Mouse (Mus musculus) kidney, postnatal 0 days (tissue): ENCODE results near the gene Armc10. TPM values are rescaled to one million over a fixed set of nuclear protein-coding genes. Genes with fewer than 3 reads are reported as not detected.
"Not testable (repeated sequence)": the region's sequence is repeated elsewhere in the genome, so short reads cannot be mapped to it uniquely, and the experiment has no call there.

ENCODE experiments used
- ATAC-seq: fragments of 200-750 bp; cut with Nextera tagmentation; replicated peaks from 2 replicates; pipeline ENCODE4 v1.8.0; 2017; ENCODE audit warnings: low read depth, moderate number of reproducible peaks, moderate TSS enrichment, moderate library complexity; ENCODE audit not compliant: low FRiP score
- DNase-seq: peaks from one replicate; pipeline ENCODE4 v3.0.0-alpha.2; 2016; ENCODE audit warnings: low spot score
- H3K27ac ChIP-seq: fragments of 300-500 bp; sonication (generic); 2 replicates; pipeline ENCODE4 v1.5.1; 2014; ENCODE audit warnings: mild to moderate bottlenecking
- H3K27me3 ChIP-seq: fragments of 300-500 bp; sonication (generic); 2 replicates; pipeline ENCODE4 v1.6.1; 2014; ENCODE audit warnings: low read length, mixed read lengths; ENCODE audit not compliant: insufficient read depth
- H3K36me3 ChIP-seq: fragments of 300-500 bp; sonication (generic); 2 replicates; pipeline ENCODE4 v1.6.1; 2014; ENCODE audit warnings: low read length, mixed read lengths; ENCODE audit not compliant: insufficient read depth
- H3K4me1 ChIP-seq: fragments of 300-500 bp; sonication (generic); replicated peaks from 2 replicates; pipeline ENCODE4 v1.6.1; 2014; ENCODE audit warnings: antibody characterized with exemption, low read length, mixed read lengths; ENCODE audit not compliant: insufficient read depth
- H3K4me2 ChIP-seq: fragments of 300-500 bp; sonication (generic); 2 replicates; pipeline ENCODE4 v1.6.1; 2014; ENCODE audit warnings: mild to moderate bottlenecking, low read length, moderate library complexity, mixed read lengths
- H3K4me3 ChIP-seq: fragments of 300-500 bp; sonication (generic); replicated peaks from 2 replicates; pipeline ENCODE4 v1.5.1; 2014; ENCODE audit warnings: low read depth, low read length
- H3K9ac ChIP-seq: fragments of 300-500 bp; sonication (generic); 2 replicates; pipeline ENCODE4 v1.6.1; 2014; ENCODE audit warnings: low read depth, low read length
- H3K9me3 ChIP-seq: fragments of 300-500 bp; sonication (generic); replicated peaks from 2 replicates; pipeline ENCODE4 v1.6.1; 2016; ENCODE audit warnings: low read length, inconsistent platforms, mixed read lengths
- CTCF ChIP-seq: IDR thresholded peaks from 2 replicates; pipeline ENCODE4 v1.5.1; 2016; ENCODE audit warnings: antibody characterized with exemption, low read depth, mild to moderate bottlenecking, moderate library complexity
- WGBS: fragments of 180-500 bp; shearing (Covaris S2); extraction: QIAGEN DNeasy Blood & Tissue Kit; methylation state at CpG from one replicate; pipeline ENCODE4 v1.1.7; 2014; 5-methylcytosine and 5-hydroxymethylcytosine counted together
- polyA plus RNA-seq: library from polyadenylated mRNA; unstranded; fragments of >200 nt; fragmentation: Nextera tagmentation; extraction: Ambion mirVana; gene quantifications from 2 replicates; pipeline ENCODE4 v1.2.1, GENCODE M21; 2015

Gene Armc10
- polyA plus RNA-seq, 1 experiment from 2014 or later, result 43.7 TPM

DNA sequence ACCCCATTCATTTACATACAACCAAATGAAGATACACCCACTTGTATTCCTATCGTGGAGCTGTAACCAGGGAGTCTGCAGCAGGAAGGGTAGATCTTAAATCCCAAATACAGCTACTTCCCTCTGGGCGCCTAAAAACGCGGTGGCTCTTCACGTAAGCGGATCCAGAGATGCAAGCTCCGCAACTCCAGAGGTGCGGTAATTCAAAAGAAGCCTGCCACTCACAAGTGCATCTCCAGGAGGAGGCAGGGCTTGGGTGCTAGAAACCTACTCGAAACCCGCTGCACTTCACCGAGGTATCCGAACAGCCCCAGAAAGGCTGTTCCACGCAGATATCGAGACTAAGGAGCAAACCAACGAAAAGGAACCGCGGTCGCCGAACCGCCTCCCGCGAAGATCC, 55.3 kb downstream of the Armc10 start:
- Histone ChIP-seq H3K9ac (peak overlapping the region; percentile 79), H3K4me1 (no peaks in the 10 kb centered on the region), H3K27me3 (no peaks in the 10 kb centered on the region), H3K27ac (peak overlapping the region; percentile 38), H3K9me3 (no peaks in the 10 kb centered on the region), H3K4me2 (peak overlapping the region; percentile 65), H3K4me3 (peak overlapping the region; percentile 53), H3K36me3 (no peaks in the 10 kb centered on the region)
- under 1% methylated on average over 22 of the region's 22 CpGs for WGBS
- peak; percentile 22; the same call in 1 of the 2 replicates for ATAC-seq
- TF ChIP-seq CTCF, result no peak
- peak; percentile 55 for DNase-seq

DNA sequence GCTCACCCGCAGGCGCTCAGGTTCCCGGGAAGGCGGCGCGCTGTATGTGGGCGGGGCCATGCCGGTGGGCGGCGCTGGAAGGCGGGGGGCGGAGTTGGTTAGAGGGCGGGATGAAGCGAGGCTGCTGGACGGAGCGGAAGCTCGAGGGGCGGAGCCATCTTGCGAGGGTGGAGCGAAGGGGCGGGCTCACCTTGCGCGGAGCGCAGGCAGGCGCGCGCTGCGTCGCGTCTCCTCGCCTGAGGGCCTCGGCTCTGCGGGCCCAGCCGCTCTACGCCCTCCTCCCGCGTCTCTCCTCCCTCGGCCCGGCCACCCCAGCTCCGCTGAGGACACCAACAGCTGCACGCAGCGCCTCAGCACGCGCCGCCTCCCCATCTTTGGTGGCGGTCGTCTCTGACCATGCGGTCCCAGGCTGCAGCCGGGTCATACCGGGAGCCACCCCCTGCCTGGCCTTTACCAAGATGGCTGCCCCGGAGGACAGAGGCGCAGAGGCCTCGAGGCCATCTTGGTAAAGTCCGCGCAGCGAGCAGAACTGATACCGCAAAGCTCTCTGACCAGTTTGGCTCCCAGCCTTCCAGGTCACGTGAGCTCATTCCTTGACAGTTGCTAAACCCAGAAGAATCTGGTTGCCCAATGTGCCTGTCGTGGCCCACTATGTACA, 55.9 kb downstream of the Armc10 start, which contains the start of gene Napepld:
Gene Napepld (minus strand): TSS at position 46 of the 658 bp plus-strand sequence.
- H3K4me2 ChIP-seq, result peak within 1 kb of the TSS; percentile 65
- WGBS, result under 1% methylated on average over 56 of the region's 59 CpGs
- no peaks in the 10 kb centered on the region for H3K36me3 ChIP-seq
- peak within 1 kb of the TSS; percentile 79 for H3K9ac ChIP-seq
- no peaks in the 10 kb centered on the region for H3K4me1 ChIP-seq
- DNase-seq (peak; percentile 97), ATAC-seq (peak; percentile 99)
- H3K4me3 ChIP-seq, result peak within 1 kb of the TSS; percentile 53
- TF ChIP-seq CTCF, result no peak
- H3K9me3 ChIP-seq, result no peaks in the 10 kb centered on the region
- H3K27ac ChIP-seq, result peak within 1 kb of the TSS; percentile 97
- no peaks in the 10 kb centered on the region for H3K27me3 ChIP-seq

DNA sequence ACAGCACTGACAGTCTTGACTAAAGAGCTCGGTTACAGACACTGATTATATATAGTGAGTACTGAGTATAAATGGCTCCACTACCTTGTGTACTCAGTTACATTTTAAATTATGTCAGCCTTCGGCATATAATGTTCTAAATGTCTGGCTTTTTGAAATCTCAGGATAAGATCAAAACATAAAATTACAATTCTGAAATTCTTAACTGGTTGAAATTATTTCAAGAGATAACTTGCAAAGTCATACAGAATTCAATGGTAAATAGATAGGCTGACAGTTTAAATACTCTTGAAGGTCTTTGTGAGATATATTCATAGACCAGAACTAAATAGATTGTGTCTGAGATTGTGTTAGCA, 56.4 kb downstream of the Armc10 start:
- Histone ChIP-seq H3K27ac (peak overlapping the region; percentile 97), H3K27me3 (no peaks in the 10 kb centered on the region), H3K4me1 (no peaks in the 10 kb centered on the region), H3K36me3 (no peaks in the 10 kb centered on the region), H3K4me2 (peak overlapping the region; percentile 60), H3K9me3 (no peaks in the 10 kb centered on the region), H3K9ac (no peak overlapping the region), H3K4me3 (peak overlapping the region; percentile 53)
- TF ChIP-seq CTCF, result no peak
- DNase-seq (no peak), ATAC-seq (no peak)
- 64% methylated on average over 2 of the region's 2 CpGs for WGBS

DNA sequence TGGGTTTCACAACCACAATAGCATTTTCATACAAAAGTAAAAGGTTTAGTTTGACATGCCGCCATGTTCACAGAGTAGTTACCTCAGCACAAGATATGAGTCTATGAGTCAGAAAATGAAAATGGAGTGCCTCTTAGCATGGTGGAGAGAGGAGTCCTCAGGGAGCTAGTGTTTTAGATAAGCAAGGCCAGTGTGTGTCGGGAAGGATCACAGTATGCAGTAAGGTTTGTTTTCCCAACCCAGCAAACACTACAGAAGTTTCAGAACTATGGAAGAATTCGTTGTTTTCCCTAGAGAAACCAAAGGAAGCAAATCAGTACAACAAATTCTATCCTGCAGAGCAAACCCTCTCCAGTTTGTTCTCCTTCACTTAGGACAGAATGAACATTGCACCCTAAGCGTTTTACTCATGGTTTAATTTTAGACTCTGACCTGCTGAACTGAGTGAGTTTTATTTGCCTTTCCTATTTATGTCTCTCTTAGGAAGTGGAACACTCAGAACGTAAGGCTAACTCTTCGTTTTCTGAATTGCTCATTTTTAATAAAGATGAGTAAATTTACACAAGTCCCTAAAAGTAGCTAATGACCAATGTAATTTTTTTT, 57.4 kb downstream of the Armc10 start:
- Histone ChIP-seq H3K4me2 (no peak overlapping the region), H3K27ac (0 out of 2 replicates have a peak overlapping the region, but pooled peaks have one; percentile 31), H3K36me3 (no peaks in the 10 kb centered on the region), H3K4me3 (no peak overlapping the region), H3K27me3 (no peaks in the 10 kb centered on the region), H3K9me3 (no peaks in the 10 kb centered on the region), H3K9ac (no peak overlapping the region), H3K4me1 (no peaks in the 10 kb centered on the region)
- TF ChIP-seq CTCF, result no peak
- WGBS, result 68% methylated on average over 6 of the region's 6 CpGs
- ATAC-seq, result no peak
- no peak for DNase-seq

DNA sequence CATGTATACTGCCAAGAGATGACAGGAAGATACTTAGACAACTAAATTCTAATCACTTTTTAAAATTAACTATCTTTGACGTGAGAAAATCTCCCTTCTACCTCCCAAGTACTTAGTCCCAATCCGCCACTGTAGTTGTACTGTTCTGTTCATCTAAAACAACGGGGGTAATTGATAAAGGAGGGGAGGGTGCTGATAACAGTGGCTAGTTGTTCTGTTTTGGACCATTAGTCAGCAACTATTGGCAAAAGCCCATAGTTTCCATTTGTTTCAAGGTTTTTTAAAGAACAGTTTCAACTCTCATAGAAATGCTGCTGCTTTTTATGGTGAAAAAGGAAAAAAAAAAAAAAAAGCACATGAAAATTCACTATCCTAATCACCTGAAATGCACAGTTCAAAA, 58.1 kb downstream of the Armc10 start:
- Histone ChIP-seq H3K36me3 (no peaks in the 10 kb centered on the region), H3K27ac (no peak overlapping the region), H3K9ac (no peak overlapping the region), H3K4me2 (no peak overlapping the region), H3K27me3 (no peaks in the 10 kb centered on the region), H3K9me3 (no peaks in the 10 kb centered on the region), H3K4me3 (no peak overlapping the region), H3K4me1 (no peaks in the 10 kb centered on the region)
- WGBS, result 83% methylated on average over 3 of the region's 3 CpGs
- no peak for ATAC-seq
- no peak for DNase-seq
- TF ChIP-seq CTCF, result no peak

DNA sequence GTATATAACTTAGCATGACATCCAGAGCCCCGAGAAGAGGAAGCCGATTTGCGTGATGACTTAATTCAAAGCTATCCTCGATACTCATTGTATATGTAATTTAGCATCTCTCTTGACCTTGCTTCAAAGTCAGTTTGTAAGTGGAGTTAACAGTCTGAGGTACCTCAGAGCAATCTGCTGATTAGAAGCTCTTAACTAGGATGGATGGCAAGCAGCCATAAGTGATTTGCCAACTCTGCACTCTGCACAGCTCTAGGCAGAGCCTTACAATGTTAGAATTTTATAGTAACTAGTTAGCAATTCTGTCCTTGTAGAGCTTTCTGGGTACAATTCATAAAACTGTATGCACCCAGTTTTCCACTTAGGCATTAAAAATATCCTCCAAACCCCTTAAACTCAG, 60.9 kb downstream of the Armc10 start:
- no peak overlapping the region for H3K27ac ChIP-seq
- no peak overlapping the region for H3K4me3 ChIP-seq
- DNase-seq (no peak), ATAC-seq (no peak)
- H3K9ac ChIP-seq, result no peak overlapping the region
- H3K27me3 ChIP-seq, result no peaks in the 10 kb centered on the region
- H3K9me3 ChIP-seq, result no peaks in the 10 kb centered on the region
- WGBS, result 94% methylated on average over 4 of the region's 4 CpGs
- no peak for TF ChIP-seq CTCF
- H3K4me2 ChIP-seq, result no peak overlapping the region
- no peaks in the 10 kb centered on the region for H3K4me1 ChIP-seq
- no peaks in the 10 kb centered on the region for H3K36me3 ChIP-seq

DNA sequence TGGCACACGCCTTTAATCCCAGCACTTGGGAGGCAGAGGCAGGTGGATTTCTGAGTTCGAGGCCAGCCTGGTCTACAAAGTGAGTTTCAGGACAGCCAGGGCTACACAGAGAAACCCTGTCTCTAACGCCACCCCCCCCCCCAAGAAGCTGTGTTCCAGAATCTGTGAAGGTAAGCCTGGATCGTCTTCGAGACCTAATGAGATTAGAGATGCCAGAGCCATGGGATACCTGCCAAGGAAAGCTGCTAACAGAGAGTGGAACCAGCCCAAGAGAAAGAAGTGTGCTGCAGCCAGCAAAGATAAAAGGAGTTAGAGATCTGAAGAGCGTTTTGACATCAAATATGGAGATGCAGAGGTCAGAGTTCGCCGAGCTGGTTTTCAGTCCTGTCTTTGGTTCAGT, 62.4 kb downstream of the Armc10 start:
- H3K27me3 ChIP-seq, H3K27ac ChIP-seq, H3K4me3 ChIP-seq, ATAC-seq, DNase-seq, H3K36me3 ChIP-seq, H3K4me1 ChIP-seq, H3K9ac ChIP-seq, H3K4me2 ChIP-seq, H3K9me3 ChIP-seq: not testable (repeated sequence)
- WGBS, result 89% methylated on average over 8 of the region's 8 CpGs

Other genes with a start within 250 kb of the Armc10 start
- gene Ccdc146, start 221.1 kb upstream of the Armc10 start, polyA plus RNA-seq, result 0.09 TPM in 1 of 2 replicates, not detected in the other
- gene Fam185a, start 220.9 kb upstream of the Armc10 start, polyA plus RNA-seq, result 4.9 and 5.1 TPM in 2 replicates
- 50.3 and 54.2 TPM in 2 replicates for gene Lrrc17, start 102.3 kb upstream of the Armc10 start, polyA plus RNA-seq
- gene Fbxl13, start 179 bp upstream of the Armc10 start, polyA plus RNA-seq, result 0.32 and 0.46 TPM in 2 replicates
- 5.4 and 5.6 TPM in 2 replicates for gene Napepld, start 55.6 kb downstream of the Armc10 start, polyA plus RNA-seq
- gene Pmpcb, start 91.3 kb downstream of the Armc10 start, polyA plus RNA-seq, result 101 and 107 TPM in 2 replicates
- 73.9 and 77.8 TPM in 2 replicates for gene Dnajc2, start 139.4 kb downstream of the Armc10 start, polyA plus RNA-seq
- 157 and 171 TPM in 2 replicates for gene Psmc2, start 139.5 kb downstream of the Armc10 start, polyA plus RNA-seq
- not detected in 2 replicates for gene Slc26a5, start 219.8 kb downstream of the Armc10 start, polyA plus RNA-seq